8 mouse cellular contexts compared by ENCODE assay signal in genomic region chr1:152817027-152817769, GRCm38 (mm10). TPM values are rescaled to one million over a fixed set of nuclear protein-coding genes. Genes with fewer than 3 reads are reported as not detected.
DNase-seq lines count a peak whose midpoint lies in the region; ATAC-seq and TF ChIP-seq lines count a peak whose summit lies in the region.

No protein-coding gene starts in this region.

- no peak overlapping the region for H3K4me2 ChIP-seq in hindbrain, postnatal 0 days (ENCODE audit: low read depth, low read length)

- no peak overlapping the region for H3K9ac ChIP-seq in hindbrain, postnatal 0 days (replicated peaks; ENCODE audit: low read length)

- ATAC-seq in hindbrain, postnatal 0 days: no peak; the same call in 1 of the 2 replicates
- no peak for ATAC-seq in inflammation-experienced regulatory T-cells, adult 6 months

- H3K9me3 ChIP-seq in hindbrain, postnatal 0 days (ENCODE audit: low read length): no peaks in the 10 kb centered on the region

- WGBS in hindbrain, postnatal 0 days: 15% methylated on average over 12 of the region's 12 CpGs

- peak overlapping the region; percentile 56; the same call in 1 of the 2 replicates for H3K27ac ChIP-seq in layer of hippocampus, adult 2 months
- peak overlapping the region; percentile 36; the same call in 1 of the 2 replicates for H3K27ac ChIP-seq in hindbrain, postnatal 0 days

- H3K27me3 ChIP-seq in hindbrain, postnatal 0 days (ENCODE audit: insufficient read depth, low read length): no peaks in the 10 kb centered on the region

- no peak overlapping the region for H3K4me3 ChIP-seq in layer of hippocampus, adult 2 months
- no peak overlapping the region for H3K4me3 ChIP-seq in hindbrain, postnatal 0 days (ENCODE audit: low read length)

- no peak for DNase-seq in layer of hippocampus, adult 2 months (ENCODE audit: low spot score in 2 of 2)
- DNase-seq in layer of hippocampus, adult 18-20 months (ENCODE audit: low spot score in 2 of 2): no peak
- peak; percentile 77 for DNase-seq in embryo, embryonic 10.5 days (ENCODE audit: low spot score)
- peak; percentile 53 for DNase-seq in hindbrain, postnatal 0 days (ENCODE audit: low spot score)
- peak; percentile 58 for DNase-seq in retina, embryonic 14.5 days (ENCODE audit: low spot score)
- DNase-seq in lung, postnatal 25 days (ENCODE audit: low spot score): no peak
- no peak for DNase-seq in ovary, postnatal 14 days (ENCODE audit: low spot score)

- no peaks in the 10 kb centered on the region for H3K36me3 ChIP-seq in hindbrain, postnatal 0 days (ENCODE audit: insufficient read depth, low read length)

- no peak for TF ChIP-seq CTCF in layer of hippocampus, adult 2 months (conservative IDR thresholded peaks at IDR 0.05)
- no peak for TF ChIP-seq CTCF in hindbrain, postnatal 0 days (IDR thresholded peaks at IDR 0.05; ENCODE audit: low read depth)

- peaks cover 10% of the 10 kb centered on the region for H3K4me1 ChIP-seq in hindbrain, postnatal 0 days (ENCODE audit: insufficient read depth, low read length)

RNA-seq across cellular contexts. Expression of gene Ncf2, which starts 17.2 kb away (rescaled TPM):
- total RNA-seq in layer of hippocampus, adult 2 months (2021): 1 to 10 TPM; 1.9 to 2.9 TPM
- 1 to 10 TPM; 2.7 to 3.4 TPM for total RNA-seq in layer of hippocampus, adult 18-20 months (2021)
- 3.7 and 16.7 TPM in 2 replicates for total RNA-seq in hindbrain, postnatal 0 days (2014; rRNA removed)
- 1.8 and 3.5 TPM in 2 replicates for polyA plus RNA-seq in hindbrain, postnatal 0 days (2015; fragmentation: Nextera tagmentation; extraction: Ambion mirVana)
- 1 to 10 TPM; 2.4 to 5.4 (median 2.8) TPM for polyA plus RNA-seq in inflammation-experienced regulatory T-cells, adult 6 months (2017; shearing (Covaris generic))

RNA-seq across cellular contexts. Expression of gene Arpc5, which starts 50.9 kb away (rescaled TPM):
- 100 to 1,000 TPM; 185 to 193 TPM for total RNA-seq in layer of hippocampus, adult 2 months (2021)
- total RNA-seq in layer of hippocampus, adult 18-20 months (2021): 100 to 1,000 TPM; 177 to 198 TPM
- 108 and 118 TPM in 2 replicates for total RNA-seq in hindbrain, postnatal 0 days (2014; rRNA removed)
- 312 and 319 TPM in 2 replicates for polyA plus RNA-seq in hindbrain, postnatal 0 days (2015; fragmentation: Nextera tagmentation; extraction: Ambion mirVana)
- polyA plus RNA-seq in inflammation-experienced regulatory T-cells, adult 6 months (2017; shearing (Covaris generic)): 100 to 1,000 TPM; 480 to 854 (median 552) TPM

RNA-seq across cellular contexts. Expression of gene Rgl1, which starts 51.0 kb away (rescaled TPM):
- total RNA-seq in layer of hippocampus, adult 2 months (2021): 100 to 1,000 TPM; 126 TPM
- 100 to 1,000 TPM; 114 to 119 TPM for total RNA-seq in layer of hippocampus, adult 18-20 months (2021)
- 16.1 and 17.6 TPM in 2 replicates for total RNA-seq in hindbrain, postnatal 0 days (2014; rRNA removed)
- 16.0 and 17.0 TPM in 2 replicates for polyA plus RNA-seq in hindbrain, postnatal 0 days (2015; fragmentation: Nextera tagmentation; extraction: Ambion mirVana)
- polyA plus RNA-seq in inflammation-experienced regulatory T-cells, adult 6 months (2017; shearing (Covaris generic)): under 1 TPM in 2 of 3 experiments, not detected in 1; 0.74 to 0.94 TPM

Comparison
In these comparisons a context has a peak if more than half of its experiments do, and no peak if none do; other contexts are left out.
1. DNase-seq: peak in embryo, embryonic 10.5 days (single experiment), hindbrain, postnatal 0 days (single experiment) and retina, embryonic 14.5 days (single experiment); none in layer of hippocampus, adult 2 months (0 of 2), layer of hippocampus, adult 18-20 months (0 of 2), lung, postnatal 25 days (single experiment) and ovary, postnatal 14 days (single experiment).